Mouse (Mus musculus): ENCODE data around the gene Olfr167.
"Not testable (repeated sequence)": the region's sequence is repeated elsewhere in the genome, so short reads cannot be mapped to it uniquely, and the experiment has no call there.

Olfr167 gene

GRCm38 (mm10) chr16:19522166-19522565 lies at the start of gene Olfr167:
TSS of gene Olfr167 (minus strand) at chr16:19522266.
- TF ChIP-seq GATA4 (IDR thresholded peaks at IDR 0.05; ENCODE audit: insufficient replicate concordance, low read length): no peak

DNA sequence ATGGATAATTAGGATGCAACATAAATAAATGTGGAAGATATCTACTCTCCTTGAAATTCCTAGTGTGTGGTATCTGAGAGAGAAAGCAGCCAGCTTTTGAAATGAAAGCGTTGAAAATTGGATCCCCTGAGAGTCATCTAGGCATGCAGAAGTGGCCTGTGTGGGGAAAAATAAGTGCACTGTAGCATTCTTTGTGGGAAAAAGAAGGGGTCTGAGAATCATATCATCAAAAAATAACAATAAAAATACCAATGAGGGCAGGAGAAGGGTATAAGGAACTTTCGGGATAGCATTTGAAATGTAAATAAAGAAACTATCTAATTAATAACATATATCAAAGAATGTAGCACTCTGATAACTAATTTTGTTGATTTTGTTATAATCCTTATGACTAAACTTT lies 49.6 kb upstream of the Olfr167 start, which contains the start of gene Olfr169:
Gene Olfr169, minus strand, starts transcription at position 101 of the 400 bp plus-strand sequence.
- not testable (repeated sequence) for TF ChIP-seq GATA4 (IDR thresholded peaks at IDR 0.05; ENCODE audit: insufficient replicate concordance, low read length)

DNA sequence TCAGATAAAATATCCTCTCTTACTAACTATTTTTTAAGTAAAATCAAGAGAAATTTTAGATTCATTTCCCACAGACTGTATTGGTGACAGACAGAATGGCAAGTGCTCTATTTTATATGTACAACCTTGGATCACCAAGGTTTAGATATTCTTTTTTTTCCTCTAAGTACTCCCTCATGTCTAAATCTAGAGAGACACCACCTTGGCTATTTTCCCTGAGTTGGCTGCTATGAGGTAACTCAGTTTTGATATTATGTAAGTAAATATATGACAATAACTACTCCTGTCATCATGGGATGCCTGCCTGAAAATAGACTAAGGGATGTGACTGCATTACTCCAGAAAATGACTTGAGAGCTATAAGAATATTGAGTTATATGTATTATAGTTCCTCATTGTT lies 13.4 kb upstream of the Olfr167 start, which contains the start of gene Olfr168:
Gene Olfr168, minus strand, starts transcription at position 101 of the 400 bp plus-strand sequence.
- no peak for TF ChIP-seq GATA4 (IDR thresholded peaks at IDR 0.05; ENCODE audit: insufficient replicate concordance, low read length)

DNA sequence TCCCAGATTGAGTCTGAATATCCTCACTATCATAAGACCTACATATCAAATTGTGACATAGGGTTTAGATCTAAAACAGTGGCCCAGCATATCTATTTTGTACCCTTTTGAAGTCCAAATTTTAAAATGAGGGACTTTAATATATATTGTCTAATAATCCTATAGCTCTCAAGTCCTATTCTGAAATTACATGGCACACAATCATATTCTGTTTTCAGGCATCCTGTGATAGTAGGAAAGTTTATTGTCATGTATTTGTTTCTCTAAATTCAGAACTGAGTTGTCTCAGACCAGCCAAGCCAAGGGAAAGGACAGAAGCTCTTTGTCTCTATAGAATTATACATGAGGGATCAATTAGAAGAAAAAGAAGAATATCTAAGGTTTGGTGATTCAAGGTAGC lies 38.7 kb downstream of the Olfr167 start, which contains the start of gene Olfr166:
Gene Olfr166, plus strand, starts transcription at position 301 of the 400 bp plus-strand sequence.
- TF ChIP-seq GATA4 (IDR thresholded peaks at IDR 0.05; ENCODE audit: insufficient replicate concordance, low read length): no peak

DNA sequence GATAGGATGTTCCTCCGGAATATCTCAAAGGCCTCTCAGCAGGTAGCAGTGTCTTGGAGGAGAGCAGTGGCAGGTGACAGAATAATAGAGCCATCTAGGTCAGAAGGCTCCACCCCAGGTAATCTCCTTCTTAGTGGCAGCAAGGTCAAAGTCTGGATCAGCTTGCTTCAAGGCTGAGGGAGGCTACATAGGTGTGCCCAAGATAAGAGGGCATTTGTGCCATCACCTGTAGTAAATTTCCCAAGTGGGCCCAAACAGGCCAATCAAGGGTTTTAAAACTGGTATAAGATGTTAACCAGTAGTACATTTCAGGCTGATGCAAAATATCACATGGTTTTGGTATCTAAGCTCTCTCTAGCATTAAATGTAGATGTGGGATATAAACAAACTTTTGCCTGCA lies 57.7 kb downstream of the Olfr167 start:
- no peak for TF ChIP-seq GATA4 (IDR thresholded peaks at IDR 0.05; ENCODE audit: insufficient replicate concordance, low read length)
